Mouse (Mus musculus) cerebellum, postnatal 10 days (tissue): ENCODE measurements at regions not wholly inside any gene's neighbourhood (a gene's known extent, or its start where the extent isn't known, plus 50 kb on each side); places are given as distances from the start of the nearest gene placed in this dataset.
"Not testable (repeated sequence)": the region's sequence is repeated elsewhere in the genome, so short reads cannot be mapped to it uniquely, and the experiment has no call there.

Experiments used
- DNase-seq, 2 experiments: peaks; one replicate each; pipeline ENCODE4 v3.0.0; 2021; ENCODE audit warnings: mixed read lengths in 2 of 2

DNA sequence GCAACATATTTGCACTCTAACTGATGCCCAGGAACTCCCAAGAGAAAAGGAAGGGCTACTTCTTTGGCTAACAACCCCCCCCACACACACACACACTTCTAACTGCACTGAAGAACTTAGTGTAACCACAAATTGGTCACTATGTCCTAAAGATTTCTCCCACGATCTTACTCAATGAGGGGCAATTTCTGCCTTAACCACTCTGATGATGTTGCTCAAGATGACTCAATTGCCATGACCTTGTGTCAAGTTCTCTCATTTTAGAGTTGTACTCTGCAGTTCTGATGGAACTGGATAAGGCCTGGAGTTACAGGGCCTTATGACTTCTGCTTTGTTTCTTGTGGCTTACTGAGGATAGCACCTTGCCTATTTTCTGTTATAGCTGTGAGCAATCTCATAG is 81.7 kb downstream of the Sem1 start:
- no peak for DNase-seq

DNA sequence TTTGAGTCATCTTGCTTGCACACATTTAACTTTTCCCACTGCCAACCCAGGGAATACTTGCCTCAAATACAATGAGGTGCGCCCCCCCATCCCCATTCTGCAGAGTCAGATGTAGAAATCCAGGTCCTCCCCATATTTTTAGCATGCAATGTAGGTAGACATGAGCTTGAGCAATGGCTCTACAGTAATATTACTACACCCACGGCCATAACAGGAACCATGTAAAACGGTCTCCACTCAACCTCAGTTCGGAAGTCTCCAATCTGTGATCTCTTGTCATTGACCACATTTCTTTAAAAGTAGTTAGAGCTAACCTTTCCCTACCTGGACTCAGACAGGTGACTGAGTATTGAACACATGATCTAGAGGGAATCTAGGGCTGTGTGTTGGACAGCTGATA is 82.1 kb downstream of the Sem1 start:
- no peak for DNase-seq

DNA sequence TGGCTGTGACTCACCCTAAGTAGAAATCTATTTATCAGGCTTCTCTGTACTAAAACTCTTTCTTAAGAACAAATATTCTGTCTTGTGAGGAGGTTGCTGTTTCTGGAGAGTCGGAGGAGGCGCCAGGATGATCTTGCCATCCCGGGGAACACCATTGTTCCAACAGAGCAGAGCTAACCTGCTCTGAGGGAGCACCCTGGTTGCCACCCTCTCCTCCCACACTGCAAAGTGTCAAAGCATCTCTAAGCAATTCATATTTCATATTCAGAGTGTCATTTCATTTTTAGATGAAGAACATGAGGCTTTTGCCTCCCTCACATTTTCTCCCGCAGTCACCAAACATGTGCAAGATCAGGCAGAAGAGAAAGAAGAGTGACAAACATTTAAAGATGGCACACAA is 90.3 kb downstream of the Sem1 start:
- DNase-seq = no peak

GRCm38 (mm10) chr6:6481596-6481995 is 96.9 kb downstream of the Sem1 start:
- not testable (repeated sequence) for DNase-seq

DNA sequence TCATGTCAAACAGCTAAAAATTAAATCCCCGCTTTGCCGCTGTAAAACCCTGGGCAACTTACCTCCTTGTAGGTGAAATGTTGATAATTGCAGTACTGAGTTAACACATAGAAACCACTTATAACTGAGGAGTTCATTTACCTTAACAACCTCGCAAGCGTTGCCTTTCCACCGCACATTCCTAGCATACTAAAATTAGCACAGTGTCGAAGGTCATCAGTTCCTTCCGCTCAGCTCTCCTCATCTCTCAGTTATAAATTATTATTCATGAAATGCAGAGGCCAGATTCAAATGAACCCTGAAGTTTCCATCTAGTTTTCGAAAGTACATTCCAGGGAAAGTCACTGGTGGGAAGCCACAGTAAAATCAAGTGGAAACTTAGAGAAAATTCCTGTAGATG is 108.1 kb downstream of the Sem1 start:
- no peak for DNase-seq

DNA sequence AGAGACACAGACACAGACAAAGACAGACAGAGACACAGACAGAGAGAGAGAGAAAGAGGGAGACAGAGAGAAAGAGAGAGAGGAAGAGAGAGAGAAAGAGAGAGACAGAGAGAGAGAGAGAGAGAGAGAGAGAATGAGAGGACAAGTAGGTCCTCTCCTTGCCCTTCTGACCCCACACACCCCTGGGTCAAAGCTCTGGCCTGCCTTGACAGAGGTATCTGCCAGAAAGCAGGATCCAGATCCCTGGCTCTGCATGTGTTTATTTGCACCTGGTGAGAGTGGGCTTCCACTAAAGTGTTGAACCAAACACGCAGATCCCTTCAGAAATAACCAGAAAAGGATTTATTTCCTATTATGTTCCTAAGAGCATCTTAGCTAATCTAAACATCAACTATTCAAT is 110.9 kb downstream of the Sem1 start:
- no peak for DNase-seq

GRCm38 (mm10) chr6:6466231-6466630 is 112.2 kb downstream of the Sem1 start:
- DNase-seq = no peak

DNA sequence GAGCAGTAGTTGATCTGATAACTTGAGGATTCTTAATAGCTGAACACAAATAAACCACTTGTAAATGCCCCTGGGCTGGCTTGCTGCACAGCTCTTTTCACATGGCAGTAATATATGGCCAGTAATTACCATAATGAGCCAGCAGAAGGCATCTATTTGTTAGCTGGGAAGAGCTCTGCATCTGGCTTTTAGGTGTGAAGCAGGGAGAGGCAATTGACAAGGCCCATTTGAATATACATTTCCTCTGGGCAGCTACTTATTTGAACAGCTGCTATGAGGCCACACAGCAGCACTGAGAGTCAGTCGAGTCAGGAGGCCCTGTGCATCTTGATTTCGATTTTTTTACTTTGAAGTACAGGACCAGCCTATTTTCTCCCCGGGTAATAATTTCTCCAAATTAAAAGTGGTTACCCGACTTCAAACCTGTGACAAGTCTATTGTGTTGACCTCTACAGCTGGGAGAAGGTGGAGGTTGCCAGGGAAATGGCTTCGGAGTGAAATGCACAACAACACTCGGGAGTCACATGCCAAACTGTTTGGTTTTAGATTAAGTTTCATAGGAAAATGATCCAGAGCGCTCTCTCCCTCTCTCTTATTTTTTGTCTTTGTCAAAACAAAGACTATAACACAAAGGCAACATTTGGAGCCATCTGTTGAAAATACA is 114.5 kb downstream of the Sem1 start:
- DNase-seq = no peak

DNA sequence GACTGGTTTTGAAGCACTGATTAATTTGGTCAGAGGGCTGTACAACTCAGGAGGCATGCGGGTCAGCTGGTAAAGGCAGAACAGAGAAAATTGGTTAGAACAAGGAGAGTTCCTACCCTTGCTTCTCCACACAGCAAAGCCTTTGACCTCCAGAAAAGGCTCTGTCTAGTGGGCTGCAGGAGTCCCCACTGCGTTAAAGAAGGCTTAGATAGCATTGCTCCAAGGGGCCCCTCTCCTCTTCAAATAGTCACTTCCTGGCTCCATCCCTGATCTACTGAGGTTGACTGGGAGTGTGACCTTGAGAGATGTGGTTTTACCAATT is 118.6 kb downstream of the Sem1 start:
- DNase-seq = no peak

GRCm38 (mm10) chr6:6459006-6459917 is 119.2 kb downstream of the Sem1 start:
- DNase-seq = peak; percentile 10 to 18

GRCm38 (mm10) chr6:6457726-6458125 is 120.7 kb downstream of the Sem1 start:
- peak in 1 of 2 experiments; percentile 8 for DNase-seq

- no peak for DNase-seq
Measured at GRCm38 (mm10) chr6:6457001-6457400, 121.5 kb downstream of the Sem1 start.

- DNase-seq = peak; percentile 60 to 73
Measured at GRCm38 (mm10) chr6:6455566-6455965, 122.9 kb downstream of the Sem1 start.

GRCm38 (mm10) chr6:6454396-6454795 is 124.1 kb downstream of the Sem1 start:
- peak; percentile 17 to 56 for DNase-seq

- no peak for DNase-seq
Measured at GRCm38 (mm10) chr6:6434855-6435254, 143.6 kb downstream of the Sem1 start.

DNA sequence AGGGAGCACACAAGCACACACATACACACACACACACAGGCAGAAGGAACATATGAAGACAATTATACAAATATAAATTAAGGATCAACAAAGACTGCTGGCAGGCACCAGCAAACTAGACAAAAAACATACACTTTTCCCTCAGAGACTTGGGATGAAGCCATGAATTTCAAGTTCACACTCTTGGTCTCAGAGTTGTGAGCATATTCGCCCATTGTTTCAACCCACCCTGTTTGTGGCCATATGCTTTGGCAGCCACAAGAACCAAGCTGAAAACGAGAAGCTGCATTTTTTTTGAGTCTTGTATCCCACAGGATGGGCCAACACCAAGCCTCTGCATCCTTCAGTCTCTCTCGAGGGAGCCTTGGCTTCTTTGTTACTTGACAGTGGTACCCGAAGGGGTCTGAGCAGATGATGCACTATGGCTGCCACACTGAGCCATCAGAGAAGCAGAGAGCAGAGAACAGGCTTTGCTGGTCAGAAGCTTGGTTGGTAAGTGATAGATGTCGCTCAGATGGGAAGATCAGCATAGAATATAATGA is 144.1 kb downstream of the Sem1 start:
- no peak for DNase-seq

DNA sequence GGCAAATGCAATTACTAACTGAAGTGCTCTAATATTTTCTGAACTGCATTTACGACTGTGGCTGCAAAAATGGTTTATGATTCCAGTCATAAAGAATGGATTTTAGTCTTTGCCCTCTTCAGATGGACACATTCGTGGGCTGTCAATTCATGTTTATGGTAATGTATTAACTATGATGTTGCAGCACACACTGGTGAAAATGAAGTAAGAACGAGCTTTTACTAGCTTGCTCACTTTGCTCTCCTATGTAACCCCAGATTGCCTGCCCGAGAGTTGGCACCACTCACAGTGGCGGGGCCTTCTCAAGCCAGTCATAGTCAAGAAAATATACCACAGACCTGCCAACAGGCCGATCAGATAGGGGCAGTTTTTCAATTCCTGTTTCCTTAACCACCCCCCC is 145.3 kb downstream of the Sem1 start:
- peak; percentile 11 to 23 for DNase-seq

- DNase-seq = no peak
Measured at GRCm38 (mm10) chr6:6414654-6415610, 163.5 kb downstream of the Sem1 start.

DNA sequence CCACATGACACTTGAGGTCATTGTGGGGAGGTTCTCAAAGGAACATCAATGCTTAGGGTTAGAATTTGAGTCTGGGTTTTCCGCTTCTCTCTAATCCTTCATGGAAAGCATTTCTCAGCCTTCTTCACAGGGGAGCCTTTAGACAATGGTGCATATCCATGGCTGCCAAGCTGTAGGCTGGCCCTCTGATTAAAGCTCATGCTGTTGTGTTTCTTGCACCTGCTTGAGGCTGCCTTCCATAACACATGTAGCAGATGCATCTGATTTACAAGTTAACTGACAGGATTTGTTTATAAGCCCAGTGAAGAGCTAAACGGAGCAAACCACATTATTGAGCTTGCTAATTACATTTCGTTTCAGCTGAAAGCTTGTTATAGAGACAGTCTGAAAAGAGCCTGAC is 180.5 kb downstream of the Sem1 start:
- no peak for DNase-seq

- DNase-seq = no peak
Measured at GRCm38 (mm10) chr6:6389454-6390445, 172.8 kb upstream of the Slc25a13 start.

GRCm38 (mm10) chr6:6388835-6389440 is 172.0 kb upstream of the Slc25a13 start:
- no peak for DNase-seq
